Mouse (Mus musculus): ENCODE results near the gene Smagp.
"Not testable (repeated sequence)": the region's sequence is repeated elsewhere in the genome, so short reads cannot be mapped to it uniquely, and the experiment has no call there.

Gene Smagp

GRCm38 (mm10) chr15:100624435-100624834 lies 12.3 kb downstream of the Smagp start:
- DNase-seq: no peak

GRCm38 (mm10) chr15:100623754-100624153 lies 13.0 kb downstream of the Smagp start:
- no peak for DNase-seq

- peak; percentile 31 for DNase-seq
Observed at GRCm38 (mm10) chr15:100622164-100622563, 14.6 kb downstream of the Smagp start.

GRCm38 (mm10) chr15:100621671-100622070 lies 15.1 kb downstream of the Smagp start:
- not testable (repeated sequence) for DNase-seq

- DNase-seq: no peak
Observed at GRCm38 (mm10) chr15:100619200-100619599, 17.5 kb downstream of the Smagp start.

- DNase-seq: no peak
Observed at GRCm38 (mm10) chr15:100616221-100616620, 20.5 kb downstream of the Smagp start.

- DNase-seq: peak; percentile 96
Observed at GRCm38 (mm10) chr15:100615825-100616220, 20.9 kb downstream of the Smagp start.

- DNase-seq: peak; percentile 99
Observed at GRCm38 (mm10) chr15:100614996-100615824, 21.5 kb downstream of the Smagp start, which contains the start of gene Dazap2. Gene Dazap2, plus strand, starts transcription at chr15:100615349.

GRCm38 (mm10) chr15:100614218-100614995 lies 22.3 kb downstream of the Smagp start:
- no peak for DNase-seq

GRCm38 (mm10) chr15:100613584-100613983 lies 23.2 kb downstream of the Smagp start:
- peak; percentile 76 for DNase-seq

GRCm38 (mm10) chr15:100612432-100612831 lies 24.3 kb downstream of the Smagp start:
- no peak for DNase-seq

- no peak for DNase-seq
Observed at GRCm38 (mm10) chr15:100611951-100612350, 24.8 kb downstream of the Smagp start.

- DNase-seq: not testable (repeated sequence)
Observed at GRCm38 (mm10) chr15:100606677-100607076, 30.1 kb downstream of the Smagp start.

GRCm38 (mm10) chr15:100601669-100602068 lies 35.1 kb downstream of the Smagp start:
- DNase-seq: no peak

GRCm38 (mm10) chr15:100600696-100601272 lies 36.0 kb downstream of the Smagp start:
- no peak for DNase-seq

GRCm38 (mm10) chr15:100600047-100600695 lies 36.6 kb downstream of the Smagp start:
- DNase-seq: peak; percentile 82

GRCm38 (mm10) chr15:100599276-100600046 lies 37.3 kb downstream of the Smagp start, which contains the start of gene Pou6f1:
Gene Pou6f1, minus strand, starts transcription at chr15:100599984.
- peak; percentile 59 for DNase-seq

GRCm38 (mm10) chr15:100598883-100599275 lies 37.9 kb downstream of the Smagp start:
- DNase-seq: peak; percentile 50

GRCm38 (mm10) chr15:100598287-100598882 lies 38.4 kb downstream of the Smagp start:
- DNase-seq: no peak

GRCm38 (mm10) chr15:100592817-100593216 lies 43.9 kb downstream of the Smagp start:
- no peak for DNase-seq

GRCm38 (mm10) chr15:100590436-100590835 lies 46.3 kb downstream of the Smagp start:
- DNase-seq: no peak

GRCm38 (mm10) chr15:100588297-100588696 lies 48.4 kb downstream of the Smagp start:
- no peak for DNase-seq
